Mouse (Mus musculus): ENCODE measurements around the gene Mybph.

Mybph gene

DNA sequence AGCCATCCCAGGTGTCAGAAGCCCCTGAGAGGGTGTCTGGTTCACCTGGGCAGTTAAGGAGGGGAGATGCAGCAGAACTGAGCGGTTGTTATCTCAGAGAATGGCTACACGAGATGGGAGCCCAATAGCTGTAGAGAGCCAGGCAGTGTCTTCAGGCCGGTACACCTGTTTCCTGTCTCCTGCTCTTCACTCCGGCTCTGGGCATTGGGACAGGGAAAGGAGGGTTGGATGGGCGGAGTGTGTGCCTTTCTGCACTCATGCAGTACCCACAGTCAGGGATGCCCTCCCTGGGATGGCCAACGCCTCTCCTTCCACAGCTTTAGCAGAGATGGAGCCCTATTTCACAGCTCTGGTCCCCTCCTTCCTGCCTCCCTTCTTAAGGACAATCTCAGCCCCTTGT, 17.8 kb downstream of the Mybph start:
- DNase-seq (ENCODE audit: low spot score in 2 of 2) = no peak

- DNase-seq (ENCODE audit: low spot score in 2 of 2) = no peak
These were observed 18.4 kb downstream of the Mybph start for GRCm38 (mm10) chr1:134211631-134212030.

DNA sequence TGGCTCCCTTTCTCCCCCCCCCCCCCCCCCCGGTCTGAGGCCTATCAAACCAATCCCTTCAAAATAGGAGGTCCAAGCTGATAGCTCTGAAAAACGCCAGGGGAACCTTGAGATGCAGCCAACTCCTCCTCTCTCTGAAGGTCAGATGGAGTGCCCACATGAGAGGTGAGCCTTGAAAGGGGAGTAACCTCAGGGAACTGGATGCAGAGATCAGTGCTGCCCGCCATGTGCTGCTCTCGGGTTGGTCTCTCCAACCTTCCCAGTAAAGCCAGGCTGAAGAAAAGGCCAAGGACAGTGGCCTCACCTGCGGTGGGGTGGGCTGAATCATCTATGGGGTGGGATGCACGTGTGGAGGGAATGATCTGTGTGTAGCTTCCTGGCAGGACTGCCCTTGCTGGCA, 19.1 kb downstream of the Mybph start:
- no peak for DNase-seq (ENCODE audit: low spot score in 2 of 2)

- no peak for DNase-seq (ENCODE audit: low spot score in 2 of 2)
These were observed 20.2 kb downstream of the Mybph start for GRCm38 (mm10) chr1:134213405-134213804.

DNA sequence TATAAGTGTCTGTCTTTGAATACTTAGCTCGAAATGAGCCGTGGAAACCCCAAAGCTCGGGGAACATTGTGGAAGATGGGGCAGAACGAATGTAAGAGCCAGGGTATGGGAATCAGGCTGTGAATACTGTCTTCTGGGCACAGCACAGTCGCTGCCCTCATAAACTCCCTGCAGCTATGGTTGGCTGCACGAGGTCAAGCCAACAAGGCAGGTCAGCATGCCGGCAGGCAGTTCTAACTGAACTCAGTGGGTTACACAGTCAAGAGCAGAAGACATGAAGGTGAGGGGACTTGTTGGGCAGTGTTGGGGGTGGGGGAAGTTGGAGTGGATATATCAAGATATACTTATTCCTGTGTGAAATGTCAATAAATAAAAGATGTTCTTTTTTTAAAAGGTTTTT, 21.8 kb downstream of the Mybph start:
- no peak for DNase-seq (ENCODE audit: low spot score in 2 of 2)

DNA sequence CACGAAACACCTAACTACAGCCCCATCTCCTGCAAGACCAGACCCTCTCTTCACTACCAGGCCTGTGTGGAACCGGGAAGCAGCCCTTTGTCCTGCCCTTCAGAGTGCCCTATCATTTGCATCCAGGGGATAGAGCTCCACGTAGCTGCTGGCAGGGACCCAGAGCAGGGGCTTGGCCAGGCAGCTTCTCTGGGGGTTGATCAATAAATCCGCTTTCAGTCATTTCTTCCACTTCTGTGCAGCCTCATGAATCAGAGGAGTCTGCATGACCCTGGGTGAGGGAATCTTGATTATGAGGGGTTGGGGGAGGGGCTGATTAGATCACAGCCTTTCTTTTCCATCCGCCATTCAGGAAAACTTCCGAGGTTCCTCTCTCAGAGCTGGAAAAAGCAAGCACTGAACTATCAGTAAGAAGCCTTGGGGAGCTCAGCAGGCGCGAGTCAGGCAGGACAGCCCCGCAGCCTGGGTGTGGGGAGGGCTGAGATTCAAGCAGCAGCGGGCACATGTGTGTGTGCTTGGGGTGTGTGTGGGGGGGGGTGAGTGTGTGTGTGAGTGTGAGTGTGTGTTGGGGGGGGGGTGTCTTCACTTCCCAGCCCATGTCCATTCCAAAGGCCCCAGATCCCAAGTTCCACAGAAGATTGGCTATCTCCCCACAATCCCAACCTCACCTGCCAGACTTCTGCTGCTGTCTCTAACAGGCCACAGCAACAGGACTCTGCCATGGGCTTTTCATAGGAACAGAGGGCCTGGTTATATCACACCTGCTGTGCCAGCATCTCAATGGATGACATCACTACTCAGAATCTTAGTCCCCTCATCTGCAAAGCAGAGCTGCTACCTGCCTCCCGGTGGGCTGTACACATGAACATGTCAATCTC, 22.7 kb downstream of the Mybph start:
- DNase-seq (ENCODE audit: low spot score in 2 of 2) = no peak

DNA sequence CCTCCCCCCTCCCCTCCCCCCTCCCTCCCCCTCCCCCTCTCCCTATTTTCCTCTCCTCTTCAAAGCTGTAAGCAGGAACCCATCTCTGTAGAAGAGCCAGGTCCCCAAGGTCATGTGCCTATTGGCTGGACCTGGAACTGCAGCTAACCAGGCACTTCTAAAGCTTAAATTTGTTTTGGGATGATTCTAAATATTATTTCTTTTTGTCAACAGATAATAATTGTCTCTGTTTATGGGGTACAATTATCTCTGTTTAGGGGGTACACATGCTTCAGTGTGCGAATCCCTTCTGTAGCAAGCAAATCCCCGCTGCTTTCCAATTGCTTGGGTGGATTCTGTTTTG, 23.4 kb downstream of the Mybph start:
- no peak for DNase-seq (ENCODE audit: low spot score in 2 of 2)

GRCm38 (mm10) chr1:134217028-134217481, 23.8 kb downstream of the Mybph start:
- no peak for DNase-seq (ENCODE audit: low spot score in 2 of 2)

DNA sequence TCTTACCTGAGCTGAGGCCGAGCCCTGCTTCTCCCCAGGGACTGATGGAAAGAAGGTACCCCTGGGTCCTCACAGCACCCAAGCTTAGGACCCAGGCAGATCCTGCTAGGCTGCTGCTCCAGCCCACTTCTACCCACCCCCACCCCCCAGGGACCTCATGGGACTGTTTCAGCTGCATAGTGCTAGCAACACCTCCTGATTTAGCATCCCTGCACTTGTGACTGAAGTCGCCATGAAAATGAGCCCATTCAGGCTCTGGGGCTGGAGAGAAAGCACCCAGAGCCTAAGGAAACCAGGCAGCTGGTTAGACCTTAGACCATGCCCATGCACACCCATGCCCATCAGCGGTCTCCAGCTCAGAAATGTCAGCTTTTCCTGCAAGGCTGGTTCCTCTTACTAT, 24.7 kb downstream of the Mybph start:
- no peak for DNase-seq (ENCODE audit: low spot score in 2 of 2)

DNA sequence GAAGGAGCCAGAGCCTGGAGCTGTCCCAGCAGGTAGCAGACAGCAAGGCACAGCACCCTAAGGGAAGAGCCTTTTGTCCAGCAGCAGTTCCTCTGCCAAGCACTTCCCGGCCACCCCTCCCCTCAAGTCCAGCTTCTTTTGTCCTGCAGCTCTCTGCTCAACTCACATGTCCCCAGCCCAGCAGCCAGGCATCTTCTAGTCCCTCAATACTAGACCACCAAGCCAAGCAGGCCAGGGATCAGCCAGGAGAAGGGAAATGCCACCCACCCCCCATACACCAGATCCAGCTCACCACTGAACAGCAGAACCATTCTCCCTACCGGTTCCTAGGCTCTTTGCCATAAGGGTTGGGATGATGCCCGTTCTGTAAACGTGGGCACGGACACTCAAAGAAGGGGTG, 26.4 kb downstream of the Mybph start:
- DNase-seq (ENCODE audit: low spot score in 2 of 2) = no peak

GRCm38 (mm10) chr1:134221172-134221571, 27.9 kb downstream of the Mybph start:
- no peak for DNase-seq (ENCODE audit: low spot score in 2 of 2)

DNA sequence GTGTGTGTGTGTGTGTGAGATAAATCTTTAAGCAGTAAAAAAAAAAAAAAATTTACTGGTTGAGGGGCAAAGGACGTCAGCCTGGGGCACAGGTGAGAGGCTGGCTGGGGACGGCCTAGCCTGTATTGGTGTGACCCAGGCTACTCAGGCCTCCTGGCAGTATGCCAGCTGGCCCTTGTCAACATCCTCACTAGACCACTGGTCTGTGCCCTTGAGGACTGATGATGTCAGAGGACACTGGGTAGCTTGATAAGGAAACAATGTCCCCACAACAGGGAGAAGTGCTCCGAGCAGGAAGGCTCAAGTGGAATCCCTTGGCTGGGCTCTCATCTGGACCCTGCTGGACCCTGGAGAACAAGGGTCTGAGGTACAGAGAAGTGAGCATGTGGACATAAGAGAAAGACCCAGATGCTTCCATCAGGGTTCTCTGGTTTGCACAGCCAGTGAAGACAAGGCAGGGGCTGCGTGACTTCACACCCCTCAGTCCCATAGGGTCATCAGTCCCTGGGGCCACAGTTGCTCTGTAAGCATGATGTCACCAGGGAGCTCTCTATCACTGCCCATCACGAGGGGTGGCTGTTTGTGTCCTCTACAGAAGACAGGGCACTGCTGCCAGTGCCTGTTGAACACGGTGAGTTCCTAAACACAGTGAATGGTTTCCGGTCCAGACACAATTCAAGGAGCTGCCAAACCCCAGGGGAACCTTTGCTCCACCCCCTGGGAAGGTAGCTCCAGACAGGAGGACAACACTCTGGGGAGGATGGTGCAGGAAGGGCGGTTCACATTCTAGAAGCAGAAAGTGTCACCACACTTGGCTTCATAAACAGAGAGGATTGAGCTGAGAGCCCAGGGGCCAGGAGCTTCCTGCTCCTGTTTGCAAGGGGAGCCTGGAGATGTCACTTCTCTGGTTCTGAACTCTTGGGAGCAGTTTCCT, 29.1 kb downstream of the Mybph start:
- DNase-seq (ENCODE audit: low spot score in 2 of 2) = no peak

DNA sequence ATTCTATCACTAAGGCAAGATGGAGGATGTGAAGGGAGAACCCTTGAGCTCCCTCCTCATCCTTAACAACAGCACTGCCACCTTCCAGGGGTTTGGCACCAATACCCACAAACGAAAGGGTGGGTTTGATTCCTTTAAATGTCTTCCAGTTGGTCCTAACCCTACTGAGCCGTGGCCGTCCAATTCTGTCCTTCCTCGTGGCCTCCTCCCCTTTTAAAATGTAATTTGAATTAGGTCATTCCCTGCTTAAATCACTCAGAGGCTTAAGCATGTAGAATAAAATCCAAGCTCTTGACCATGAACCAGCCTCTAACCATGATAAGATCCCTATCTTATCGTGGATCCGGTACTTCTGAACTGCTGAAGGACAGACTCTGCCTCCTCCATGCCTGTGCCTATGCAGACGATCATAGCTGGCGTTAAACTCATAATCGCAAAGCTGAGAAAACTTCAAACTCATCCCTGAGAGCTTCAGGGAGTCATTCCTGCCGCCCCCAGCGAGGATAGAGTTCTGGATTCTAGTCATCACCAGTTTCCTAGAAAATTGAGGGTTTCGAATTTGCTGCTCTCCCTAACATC, 31.5 kb downstream of the Mybph start:
- no peak for DNase-seq (ENCODE audit: low spot score in 2 of 2)

GRCm38 (mm10) chr1:134225375-134225774, 32.1 kb downstream of the Mybph start:
- no peak for DNase-seq (ENCODE audit: low spot score in 2 of 2)

- DNase-seq (ENCODE audit: low spot score in 2 of 2) = no peak
These were observed 33.5 kb downstream of the Mybph start for GRCm38 (mm10) chr1:134226739-134227138.

GRCm38 (mm10) chr1:134229806-134230575, 36.7 kb downstream of the Mybph start:
- DNase-seq (ENCODE audit: low spot score in 2 of 2) = no peak

DNA sequence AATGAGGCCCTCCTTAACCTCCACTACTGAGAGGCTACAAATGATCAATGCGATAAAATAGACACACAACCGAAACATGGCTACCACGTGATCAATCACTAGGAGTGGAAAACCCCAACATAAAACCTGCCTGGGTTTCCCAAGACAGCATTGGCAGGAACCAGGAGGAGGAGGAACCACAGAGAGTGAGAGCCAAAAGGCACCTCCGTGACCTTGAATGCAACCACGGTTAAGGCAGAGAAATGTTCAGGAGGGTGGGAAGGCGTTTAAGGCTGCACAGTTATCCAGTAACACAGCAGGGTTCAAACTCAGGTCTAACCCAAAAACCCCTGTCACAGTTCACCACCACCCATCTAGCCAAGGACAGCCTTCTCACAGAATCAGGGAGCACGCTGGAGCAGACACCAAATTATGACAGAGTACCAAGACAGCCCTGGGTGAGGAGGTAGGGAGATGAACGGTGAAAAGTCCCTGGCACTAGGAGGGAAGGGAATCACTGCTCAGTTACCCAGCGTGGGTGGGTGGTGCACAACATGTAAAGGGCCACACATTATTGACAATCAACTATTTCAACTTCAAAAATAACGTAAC, 37.5 kb downstream of the Mybph start:
- DNase-seq (ENCODE audit: low spot score in 2 of 2) = no peak

- no peak for DNase-seq (ENCODE audit: low spot score in 2 of 2)
These were observed 38.0 kb downstream of the Mybph start for GRCm38 (mm10) chr1:134231270-134231669.

GRCm38 (mm10) chr1:134231681-134232080, 38.4 kb downstream of the Mybph start:
- no peak for DNase-seq (ENCODE audit: low spot score in 2 of 2)

GRCm38 (mm10) chr1:134232326-134232725, 39.1 kb downstream of the Mybph start:
- no peak for DNase-seq (ENCODE audit: low spot score in 2 of 2)

All from natural killer cell, adult 2 months (primary cell).